Mouse (Mus musculus) kidney, postnatal 10 days (tissue): Measurements from ENCODE around the gene Clcn3.
A peak's percentile ranks its signal among the peaks of the same experiment; 100 is the strongest.

Source experiments
- DNase-seq: peaks from one replicate; pipeline ENCODE4 v3.0.0; 2021; ENCODE audit warnings: mixed read lengths

Gene Clcn3

DNA sequence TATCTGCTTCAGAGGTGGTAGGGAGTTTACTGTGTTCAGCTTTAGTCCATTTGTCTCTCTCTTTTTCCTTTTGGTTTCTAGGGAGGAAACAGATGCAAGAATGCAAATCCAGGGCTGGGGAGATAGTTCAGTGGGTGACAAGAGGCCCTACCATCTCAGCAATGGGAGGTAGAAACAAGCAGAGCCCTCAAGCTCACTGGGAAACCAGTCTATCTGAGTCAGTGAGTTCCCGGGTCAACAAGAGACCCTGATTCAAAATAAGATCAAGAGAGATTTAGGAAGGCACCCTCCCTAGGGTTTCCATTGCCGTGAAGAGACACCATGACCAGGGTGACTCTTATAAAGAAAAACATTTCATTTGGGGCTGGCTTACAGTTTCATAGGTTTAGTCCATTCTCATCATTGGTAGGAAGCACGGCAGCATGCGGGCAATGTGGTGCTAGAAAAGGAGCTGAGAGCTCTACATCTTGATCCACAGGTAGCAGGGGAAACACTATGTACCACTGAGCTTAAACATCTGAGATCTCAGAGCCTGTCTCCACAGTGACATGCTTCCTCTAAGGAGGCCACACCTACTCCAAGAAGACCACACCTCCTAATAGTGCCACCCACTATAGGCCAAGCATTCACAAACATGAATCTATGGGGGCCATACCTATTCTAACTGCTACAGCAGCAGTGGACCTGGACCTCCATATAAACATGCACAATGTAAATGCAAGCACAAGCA is 114.7 kb downstream of the Clcn3 start:
- DNase-seq: no peak

DNA sequence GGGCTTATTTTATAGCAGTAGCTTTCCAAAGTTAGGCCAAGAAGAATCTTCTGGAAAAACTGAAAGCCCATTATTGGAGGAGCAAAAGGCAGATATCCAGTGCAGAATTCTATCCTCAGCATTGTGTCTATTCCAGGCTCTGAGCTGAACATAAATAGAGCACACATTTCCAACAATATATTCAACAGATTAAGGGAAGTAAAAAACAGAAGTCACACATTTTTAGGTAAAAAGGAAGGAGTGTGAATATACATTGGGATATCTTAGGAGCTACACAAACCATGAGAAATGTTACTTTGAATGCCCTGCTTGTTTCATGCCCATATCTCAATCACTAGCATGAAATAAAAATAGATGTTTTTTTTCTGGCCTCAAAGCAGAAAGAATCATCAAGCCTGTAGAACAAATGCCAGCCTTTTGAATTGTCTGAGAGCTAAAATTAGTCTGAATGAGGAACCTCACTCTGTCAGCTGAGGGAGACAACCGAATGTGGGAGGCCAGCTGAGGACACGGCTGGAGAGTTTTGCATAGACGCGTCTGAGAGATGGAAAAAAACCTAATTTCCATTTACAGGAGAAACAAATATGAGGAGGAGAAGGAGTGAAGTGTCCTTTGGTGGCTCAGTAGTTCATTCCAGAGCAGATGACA is 115.5 kb downstream of the Clcn3 start:
- no peak for DNase-seq

DNA sequence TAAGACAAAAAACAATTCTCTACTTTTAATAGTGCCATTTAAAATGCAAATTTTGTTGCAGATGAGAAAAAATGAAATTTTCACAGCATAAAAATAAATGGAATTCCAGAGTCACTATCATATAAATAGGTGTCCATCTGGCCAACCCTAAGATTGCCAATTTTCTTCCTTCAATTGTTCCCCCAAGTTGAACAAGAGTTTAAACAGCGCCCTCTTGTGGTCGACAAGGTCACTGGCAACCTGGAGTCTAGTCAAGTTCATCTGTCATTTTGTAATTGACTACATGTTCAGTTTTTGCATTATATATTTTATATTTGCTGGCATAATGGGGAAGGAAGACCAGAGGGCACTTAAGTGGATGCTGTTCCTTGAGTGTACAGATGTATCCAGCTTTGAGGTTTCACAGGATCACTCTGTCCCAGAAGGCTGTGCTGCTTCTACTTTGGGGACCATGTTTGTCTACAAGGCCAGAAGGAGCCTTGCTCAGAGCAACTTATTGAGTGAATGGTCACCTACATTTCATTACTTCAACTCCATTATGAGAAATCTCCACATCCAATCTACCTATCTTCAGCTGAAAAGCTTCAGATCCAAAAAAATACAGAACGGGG is 117.5 kb downstream of the Clcn3 start:
- peak; percentile 77 for DNase-seq

DNA sequence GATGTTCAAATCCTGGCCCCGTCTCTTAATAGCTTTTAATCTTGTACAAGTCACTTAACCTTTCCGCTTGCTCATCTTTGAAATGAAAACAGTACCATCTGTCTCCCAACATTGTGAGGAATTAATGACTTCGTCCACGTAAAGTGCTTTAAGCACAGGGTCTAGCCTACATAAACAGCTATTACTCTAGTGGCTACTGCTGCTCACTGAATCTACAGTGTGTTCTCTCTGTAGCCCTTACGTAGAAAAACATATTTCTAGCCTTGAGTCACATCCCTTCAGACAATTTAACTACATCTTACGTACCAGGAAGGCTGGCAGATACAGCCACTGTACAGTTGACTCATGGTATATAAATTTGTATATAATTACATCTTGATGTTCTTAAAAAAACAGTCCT is 118.2 kb downstream of the Clcn3 start:
- DNase-seq: no peak

DNA sequence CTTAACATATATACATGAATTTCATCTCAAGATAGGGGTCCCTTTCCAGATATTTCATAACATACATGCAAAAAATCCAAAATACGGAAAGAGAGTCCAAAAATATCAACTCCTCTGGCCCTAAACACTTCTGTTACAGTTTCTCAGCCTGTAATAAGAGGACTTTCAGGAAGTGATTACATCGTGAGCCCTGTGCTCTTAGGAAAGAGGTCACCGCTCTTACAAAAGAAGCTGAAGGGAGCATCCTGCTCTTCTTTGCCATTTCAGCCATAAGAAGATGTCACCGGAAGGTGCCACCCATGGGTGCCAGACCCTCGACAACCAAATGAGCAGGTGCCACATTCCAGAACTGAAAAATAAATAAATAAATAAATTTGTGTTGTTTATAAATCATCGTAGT is 121.3 kb downstream of the Clcn3 start:
- no peak for DNase-seq

DNA sequence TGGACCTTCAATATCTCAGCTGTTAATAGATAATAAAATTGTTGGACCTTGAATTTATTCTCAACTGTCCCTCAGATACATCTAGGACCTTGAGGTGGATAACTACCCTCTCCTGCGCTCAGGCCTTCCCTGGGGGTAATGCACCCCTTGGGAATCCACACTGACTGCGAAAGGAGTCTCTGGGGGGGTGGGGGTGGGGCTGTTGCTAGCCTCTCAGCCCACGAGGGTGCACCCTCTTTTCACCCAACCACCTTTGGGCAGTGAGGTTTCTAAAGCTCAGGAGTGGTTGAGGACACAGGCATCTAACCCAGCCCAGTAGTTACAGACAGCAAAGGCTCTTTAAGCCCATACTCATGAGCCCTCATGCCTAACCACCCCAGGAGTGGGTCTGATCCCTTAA is 122.4 kb downstream of the Clcn3 start:
- DNase-seq: no peak
